Mouse (Mus musculus): ENCODE measurements at regions not wholly inside any gene's neighbourhood (a gene's known extent, or its start where the extent isn't known, plus 50 kb on each side); places are given as distances from the start of the nearest gene placed in this dataset.

- H3K79me2 ChIP-seq (ENCODE audit: control insufficient read depth, insufficient read depth, low read length, poor library complexity): no peaks in the 10 kb centered on the region
- no peak overlapping the region for H3K9ac ChIP-seq (ENCODE audit: control insufficient read depth, low read depth, low read length, poor library complexity, severe bottlenecking)
- no peaks in the 10 kb centered on the region for H3K4me1 ChIP-seq (ENCODE audit: control insufficient read depth in 1 of 2, insufficient read depth in 2 of 2, low read length in 2 of 2)
- H3K27me3 ChIP-seq (ENCODE audit: control insufficient read depth in 1 of 2, insufficient read depth in 2 of 2, low read length in 2 of 2): no peaks in the 10 kb centered on the region
- no peaks in the 10 kb centered on the region for H3K36me3 ChIP-seq (ENCODE audit: control insufficient read depth in 1 of 2, insufficient read depth in 2 of 2, low read length in 2 of 2)
- H3K27ac ChIP-seq (ENCODE audit: control insufficient read depth, low read depth, low read length): no peak overlapping the region
- DNase-seq (ENCODE audit: low read depth, low spot score): no peak
- TF ChIP-seq SMC3 (IDR thresholded peaks at IDR 0.05; ENCODE audit: low read depth, low read length) (no peak), GATA1 (IDR thresholded peaks at IDR 0.05; ENCODE audit: low read depth, low read length) (no peak), MAX (IDR thresholded peaks at IDR 0.05; ENCODE audit: low read length) (no peak), CTCF (IDR thresholded peaks at IDR 0.05 in 2 of 3, conservative IDR thresholded peaks at IDR 0.05 in 1 of 3; ENCODE audit: control insufficient read depth in 1 of 3, insufficient read depth in 1 of 3, low read depth in 2 of 3, low read length in 3 of 3, poor library complexity in 1 of 3, severe bottlenecking in 1 of 3) (no peak), NELFE (IDR thresholded peaks at IDR 0.05; ENCODE audit: low read depth, low read length) (no peak), USF2 (IDR thresholded peaks at IDR 0.05; ENCODE audit: borderline replicate concordance in 1 of 2, insufficient read depth in 1 of 2, low read depth in 1 of 2, low read length in 2 of 2) (no peak), SIN3A (IDR thresholded peaks at IDR 0.05; ENCODE audit: low read length) (no peak), RAD21 (IDR thresholded peaks at IDR 0.05; ENCODE audit: low read depth, low read length) (no peak), POLR2A (IDR thresholded peaks at IDR 0.05; ENCODE audit: control insufficient read depth in 1 of 2, insufficient read depth in 1 of 2, low read depth in 1 of 2, low read length in 2 of 2, poor library complexity in 1 of 2) (no peak), UBTF (IDR thresholded peaks at IDR 0.05; ENCODE audit: borderline replicate concordance, insufficient read depth, low read depth, low read length) (no peak), MXI1 (IDR thresholded peaks at IDR 0.05; ENCODE audit: low read depth, low read length) (no peak), GABPA (IDR thresholded peaks at IDR 0.05; ENCODE audit: low read depth, low read length) (no peak), MAFK (IDR thresholded peaks at IDR 0.05; ENCODE audit: borderline replicate concordance, low read depth, low read length) (no peak), NRF1 (IDR thresholded peaks at IDR 0.05; ENCODE audit: insufficient read depth, low read depth, low read length, poor library complexity, severe bottlenecking) (no peak), ELF1 (IDR thresholded peaks at IDR 0.05; ENCODE audit: low read depth, low read length) (no peak), MEF2A (IDR thresholded peaks at IDR 0.05; ENCODE audit: extremely low read depth, insufficient replicate concordance, low read depth, low read length, poor library complexity, severe bottlenecking) (no peak), ZKSCAN1 (IDR thresholded peaks at IDR 0.05; ENCODE audit: low read depth, low read length) (no peak)
- H3K9me3 ChIP-seq (replicated peaks; ENCODE audit: insufficient read depth, low read length): no peaks in the 10 kb centered on the region
- no peak overlapping the region for H3K4me3 ChIP-seq (ENCODE audit: control insufficient read depth in 1 of 2, insufficient read depth in 1 of 2, low read depth in 2 of 2, low read length in 2 of 2)
These were observed 342.5 kb upstream of the Tmc3 start for GRCm38 (mm10) chr7:83242233-83242632.

GRCm38 (mm10) chr7:83245867-83246266, 338.9 kb upstream of the Tmc3 start:
- no peaks in the 10 kb centered on the region for H3K36me3 ChIP-seq (ENCODE audit: control insufficient read depth in 1 of 2, insufficient read depth in 2 of 2, low read length in 2 of 2)
- no peaks in the 10 kb centered on the region for H3K9me3 ChIP-seq (replicated peaks; ENCODE audit: insufficient read depth, low read length)
- H3K27me3 ChIP-seq (ENCODE audit: control insufficient read depth in 1 of 2, insufficient read depth in 2 of 2, low read length in 2 of 2): no peaks in the 10 kb centered on the region
- H3K4me3 ChIP-seq (ENCODE audit: control insufficient read depth in 1 of 2, insufficient read depth in 1 of 2, low read depth in 2 of 2, low read length in 2 of 2): no peak overlapping the region
- no peak for DNase-seq (ENCODE audit: low read depth, low spot score)
- H3K4me1 ChIP-seq (ENCODE audit: control insufficient read depth in 1 of 2, insufficient read depth in 2 of 2, low read length in 2 of 2): no peaks in the 10 kb centered on the region
- H3K79me2 ChIP-seq (ENCODE audit: control insufficient read depth, insufficient read depth, low read length, poor library complexity): no peaks in the 10 kb centered on the region
- no peak overlapping the region for H3K9ac ChIP-seq (ENCODE audit: control insufficient read depth, low read depth, low read length, poor library complexity, severe bottlenecking)
- no peak overlapping the region for H3K27ac ChIP-seq (ENCODE audit: control insufficient read depth, low read depth, low read length)
- TF ChIP-seq USF2 (IDR thresholded peaks at IDR 0.05; ENCODE audit: borderline replicate concordance in 1 of 2, insufficient read depth in 1 of 2, low read depth in 1 of 2, low read length in 2 of 2): no peak
- TF ChIP-seq ZKSCAN1 (IDR thresholded peaks at IDR 0.05; ENCODE audit: low read depth, low read length): no peak
- no peak for TF ChIP-seq NRF1 (IDR thresholded peaks at IDR 0.05; ENCODE audit: insufficient read depth, low read depth, low read length, poor library complexity, severe bottlenecking)
- no peak for TF ChIP-seq ZNF384 (IDR thresholded peaks at IDR 0.05; ENCODE audit: low read depth, low read length)
- TF ChIP-seq E2F4 (IDR thresholded peaks at IDR 0.05; ENCODE audit: borderline replicate concordance, low read depth, low read length): no peak
- no peak for TF ChIP-seq MEF2A (IDR thresholded peaks at IDR 0.05; ENCODE audit: extremely low read depth, insufficient replicate concordance, low read depth, low read length, poor library complexity, severe bottlenecking)
- no peak for TF ChIP-seq CHD2 (IDR thresholded peaks at IDR 0.05; ENCODE audit: low read length)
- no peak for TF ChIP-seq MXI1 (IDR thresholded peaks at IDR 0.05; ENCODE audit: low read depth, low read length)
- no peak for TF ChIP-seq EP300 (IDR thresholded peaks at IDR 0.05; ENCODE audit: low read depth in 1 of 2, low read length in 2 of 2)
- TF ChIP-seq RAD21 (IDR thresholded peaks at IDR 0.05; ENCODE audit: low read depth, low read length): no peak
- TF ChIP-seq MYC (IDR thresholded peaks at IDR 0.05; ENCODE audit: low read depth, low read length): no peak
- no peak for TF ChIP-seq RCOR1 (IDR thresholded peaks at IDR 0.05; ENCODE audit: low read depth, low read length)
- no peak for TF ChIP-seq ZC3H11A (IDR thresholded peaks at IDR 0.05; ENCODE audit: low read depth, low read length)
- TF ChIP-seq POLR2AphosphoS5 (IDR thresholded peaks at IDR 0.05; ENCODE audit: borderline replicate concordance, low read depth, low read length): no peak
